Mouse (Mus musculus) layer of hippocampus, adult 8-10 months (tissue): ENCODE data around the gene Acoxl. TPM values are rescaled to one million over a fixed set of nuclear protein-coding genes. Genes with fewer than 3 reads are reported as not detected.

Experiments used
- DNase-seq, 2 experiments: peaks; one replicate each; pipeline ENCODE4 v3.0.0; 2022; ENCODE audit warnings: low spot score in 2 of 2
- total RNA-seq, 4 experiments: library from RNA; stranded (reverse); gene quantifications; 2 replicates each; pipeline ENCODE4 v1.2.4; 2022

Acoxl gene
- not detected for total RNA-seq

- DNase-seq: no peak
These were observed at the start of gene Acoxl for GRCm38 (mm10) chr2:127838576-127838975. Acoxl (plus strand) TSS chr2:127838876.

DNA sequence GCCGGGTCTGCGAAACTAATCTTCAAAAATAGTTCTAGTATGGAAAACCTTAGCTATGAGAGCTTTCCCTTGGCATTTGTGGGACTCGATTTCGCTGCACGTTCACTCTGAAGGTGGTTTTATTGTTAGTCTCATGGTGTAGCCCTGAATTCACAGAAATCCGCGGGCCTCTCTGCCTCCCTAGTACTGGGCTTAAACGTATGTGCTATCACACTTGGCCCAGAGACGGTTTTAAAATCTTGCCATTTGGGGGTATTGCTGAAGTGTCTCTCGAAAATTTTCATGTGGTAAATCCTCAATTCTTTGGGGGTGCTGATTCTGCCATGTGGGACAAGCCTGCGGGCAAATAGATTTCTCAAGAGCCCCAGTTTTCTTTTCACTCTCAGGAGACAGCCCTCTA is 49.5 kb upstream of the Acoxl start:
- DNase-seq: no peak

DNA sequence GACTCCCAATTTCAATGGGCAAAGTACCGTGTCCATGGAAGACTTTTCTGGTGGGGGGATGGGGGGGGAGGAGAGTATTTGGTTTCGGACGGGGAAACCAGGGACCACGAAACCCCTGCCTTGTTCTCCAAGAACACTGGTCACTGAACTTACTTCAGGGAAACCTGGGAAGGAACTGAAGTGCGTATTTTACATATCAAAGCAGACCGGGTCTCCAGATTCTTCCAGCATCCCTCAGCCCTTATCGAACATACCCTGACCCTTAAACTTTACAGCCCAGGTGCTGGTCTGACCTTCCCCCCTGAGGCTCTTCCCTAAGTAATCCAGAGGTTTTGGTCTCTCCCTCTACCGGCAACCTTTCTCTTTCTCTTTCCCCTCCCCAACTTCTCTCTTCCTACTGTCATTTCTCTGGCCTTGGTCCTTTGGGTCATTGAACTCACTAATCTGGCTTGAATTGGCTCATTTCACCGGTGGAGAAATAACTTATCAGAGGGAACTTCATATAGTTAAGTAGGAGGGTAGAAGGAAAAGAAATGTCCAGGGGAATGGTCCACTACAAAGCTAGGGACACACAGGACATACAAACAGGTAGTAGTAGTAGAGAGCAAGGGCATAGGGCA is 48.9 kb upstream of the Acoxl start:
- no peak for DNase-seq

GRCm38 (mm10) chr2:127791919-127792603 is 46.6 kb upstream of the Acoxl start, which contains the start of gene Mtln:
Mtln (minus strand) TSS chr2:127792488.
- peak; percentile 86 to 89 for DNase-seq

- DNase-seq: peak; percentile 86 to 89
These were observed 7.1 kb upstream of the Acoxl start, which contains the start of gene Bub1 for GRCm38 (mm10) chr2:127831401-127832102. Bub1 (minus strand) TSS chr2:127831865.

DNA sequence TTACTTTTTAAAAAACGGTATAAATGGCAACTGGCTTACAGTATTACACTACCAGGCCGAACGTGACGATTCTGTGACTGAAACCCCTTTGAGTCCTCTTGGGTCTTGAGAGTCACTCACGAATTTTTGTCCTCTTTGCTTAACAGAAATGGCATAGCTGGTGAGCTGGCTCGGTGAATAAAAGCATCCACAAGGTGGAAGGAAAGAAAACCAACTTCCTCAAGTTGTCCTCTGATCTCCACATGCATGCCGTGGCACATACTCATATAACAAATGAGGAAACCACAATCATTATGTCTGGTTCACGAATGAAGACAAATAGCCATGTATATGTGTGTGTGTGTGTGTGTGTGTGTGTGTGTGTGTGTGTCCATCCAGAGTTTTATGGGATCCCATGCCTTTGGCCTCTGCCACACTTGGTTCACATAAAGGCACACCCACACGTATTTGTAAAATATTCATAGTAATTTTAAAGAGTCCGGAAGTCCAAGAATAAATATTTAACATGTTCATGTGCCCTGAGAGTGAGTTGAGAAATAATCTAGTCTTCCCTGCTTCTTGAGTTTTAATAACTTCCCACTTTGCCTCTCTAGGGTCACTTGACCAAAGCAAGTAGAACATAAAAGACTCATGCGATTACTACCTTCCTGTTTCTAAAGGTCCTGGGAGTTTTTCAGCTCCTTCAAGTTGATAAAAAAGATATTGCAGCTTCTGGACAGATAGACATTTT is 6.4 kb upstream of the Acoxl start:
- no peak for DNase-seq

GRCm38 (mm10) chr2:127832833-127833190 is 5.9 kb upstream of the Acoxl start:
- DNase-seq: no peak

DNA sequence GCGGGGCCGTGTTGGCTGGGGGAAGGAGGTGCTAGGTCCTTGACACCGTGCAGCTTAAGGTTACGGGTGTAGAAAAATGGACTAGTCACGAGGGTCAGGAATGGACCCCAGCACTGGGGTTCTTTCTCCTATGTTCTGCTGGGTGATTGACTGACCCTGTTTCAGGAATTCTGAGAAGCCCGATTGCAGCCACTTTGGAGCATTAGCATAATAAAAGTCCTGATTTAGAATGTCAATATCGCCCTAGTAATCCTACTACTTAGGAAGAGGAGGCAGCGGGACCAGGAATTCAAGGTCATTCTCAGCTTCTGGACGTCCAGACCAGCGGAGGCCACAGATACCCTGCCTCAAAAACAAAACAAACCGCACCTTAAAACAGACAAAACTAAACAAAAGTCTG is 749 bp downstream of the Acoxl start:
- no peak for DNase-seq

DNA sequence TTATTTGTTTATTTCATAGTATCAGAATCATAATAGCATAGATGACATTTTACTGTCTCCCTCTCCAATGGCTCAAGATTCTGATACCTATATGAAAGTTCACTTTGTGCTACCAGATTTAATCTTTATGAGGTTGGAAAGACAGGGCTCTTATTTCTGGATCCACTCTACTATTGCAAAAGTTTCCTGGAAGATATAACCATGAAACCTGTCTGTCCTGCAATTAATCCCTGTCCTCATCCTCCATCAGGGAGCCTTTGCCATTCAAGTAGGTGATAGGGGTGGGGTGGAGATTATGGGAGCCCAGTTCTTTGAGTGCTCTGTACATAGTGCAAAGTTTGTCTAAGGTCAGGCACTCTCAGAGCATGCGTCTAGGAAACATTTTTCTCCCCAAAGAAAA is 2.7 kb downstream of the Acoxl start:
- no peak for DNase-seq

GRCm38 (mm10) chr2:127842421-127842820 is 3.7 kb downstream of the Acoxl start:
- no peak for DNase-seq

DNA sequence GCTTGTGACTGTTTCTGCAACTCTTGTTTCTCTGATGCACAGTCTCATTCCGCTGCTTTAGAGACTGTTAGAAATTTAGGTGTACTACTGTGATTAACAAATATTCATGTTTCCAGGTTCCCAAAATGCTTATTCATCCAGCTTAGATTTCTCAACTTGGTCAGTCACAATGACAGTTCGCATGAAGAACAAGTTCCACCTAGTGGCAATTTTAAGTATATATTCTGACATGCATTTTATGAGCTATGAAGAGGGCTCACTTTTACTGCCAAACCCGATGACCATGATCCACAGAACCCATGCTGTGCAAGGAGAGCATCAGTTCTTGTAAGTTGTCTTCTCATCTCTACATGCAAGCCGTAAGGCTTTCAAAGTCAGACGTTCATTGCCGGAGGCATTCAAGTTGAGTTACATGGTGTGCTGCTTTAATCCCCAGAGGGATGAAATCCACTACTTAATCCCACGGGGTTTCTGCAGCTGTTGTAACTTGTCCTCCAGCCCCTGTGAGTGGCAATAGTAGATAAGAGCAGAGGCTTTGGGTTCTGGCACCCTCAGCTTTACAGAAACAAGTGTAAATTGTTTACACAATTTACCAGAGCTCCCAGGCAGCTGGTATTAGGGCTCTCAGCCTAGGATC is 6.8 kb downstream of the Acoxl start:
- no peak for DNase-seq

GRCm38 (mm10) chr2:127846008-127846407 is 7.3 kb downstream of the Acoxl start:
- no peak for DNase-seq

GRCm38 (mm10) chr2:127846571-127846970 is 7.9 kb downstream of the Acoxl start:
- no peak for DNase-seq

- DNase-seq: no peak
These were observed 11.7 kb downstream of the Acoxl start for GRCm38 (mm10) chr2:127850371-127850770.

- peak; percentile 21 to 28 for DNase-seq
These were observed 15.8 kb downstream of the Acoxl start for GRCm38 (mm10) chr2:127854332-127854991.

DNA sequence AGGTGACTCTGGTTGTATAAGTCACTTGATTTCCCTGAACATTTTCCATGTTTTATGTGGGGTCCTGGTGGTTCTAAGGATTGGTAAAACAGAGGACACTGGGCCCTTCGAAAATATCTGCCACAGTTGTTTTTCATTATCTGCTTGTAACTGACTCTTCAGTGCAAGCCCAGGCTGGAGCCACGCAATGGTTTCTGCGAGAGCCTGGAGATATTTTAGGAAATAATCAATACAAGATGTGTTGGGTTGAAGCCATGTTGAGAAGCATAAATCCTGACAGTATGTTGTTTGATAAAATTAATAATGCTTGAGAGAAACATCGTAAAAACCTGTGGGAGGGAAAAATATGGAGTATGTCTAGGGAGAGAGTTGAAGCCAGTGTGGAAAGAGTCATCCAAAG is 25.7 kb downstream of the Acoxl start:
- DNase-seq: no peak

DNA sequence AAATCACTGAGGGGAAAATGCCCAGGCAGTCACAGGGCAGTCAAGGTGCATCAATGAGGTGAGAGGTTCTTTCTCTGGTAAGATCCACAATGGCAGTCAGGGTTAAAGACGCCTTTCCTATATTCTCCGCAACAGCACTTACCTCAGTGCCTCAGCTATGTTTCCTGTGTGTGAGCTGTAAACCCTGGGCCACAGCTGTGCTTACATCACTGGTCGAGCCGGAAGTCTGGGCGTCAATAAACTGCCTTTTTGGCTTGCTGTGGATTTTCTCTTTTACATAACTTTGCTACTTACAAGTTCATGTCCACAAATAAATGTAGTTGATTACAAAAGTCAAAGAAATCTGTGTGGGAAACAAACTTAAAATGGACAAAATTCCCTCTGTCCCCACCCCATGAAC is 42.4 kb downstream of the Acoxl start:
- no peak for DNase-seq

DNA sequence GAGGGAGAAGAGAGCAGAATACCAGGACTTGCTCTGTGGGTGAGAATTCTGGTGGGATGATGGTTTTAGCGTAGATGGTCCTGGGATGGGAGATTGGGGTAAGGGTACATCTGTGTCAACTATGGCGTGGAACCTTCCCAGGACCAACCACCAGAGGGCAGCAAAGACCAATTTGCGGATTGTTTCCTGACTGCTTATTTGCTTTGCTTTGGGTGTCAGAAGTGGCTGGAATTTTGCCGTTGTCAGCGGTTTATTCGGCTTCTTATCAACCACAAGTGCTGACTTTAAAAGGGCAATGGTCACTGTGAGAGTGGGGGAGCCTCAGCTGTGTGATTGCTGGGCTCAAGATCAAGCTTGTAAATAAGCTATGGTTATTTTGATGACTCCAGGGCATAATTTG is 50.8 kb downstream of the Acoxl start:
- peak; percentile 50 to 89 for DNase-seq

- DNase-seq: no peak
These were observed 51.3 kb downstream of the Acoxl start for GRCm38 (mm10) chr2:127889979-127890378.

DNA sequence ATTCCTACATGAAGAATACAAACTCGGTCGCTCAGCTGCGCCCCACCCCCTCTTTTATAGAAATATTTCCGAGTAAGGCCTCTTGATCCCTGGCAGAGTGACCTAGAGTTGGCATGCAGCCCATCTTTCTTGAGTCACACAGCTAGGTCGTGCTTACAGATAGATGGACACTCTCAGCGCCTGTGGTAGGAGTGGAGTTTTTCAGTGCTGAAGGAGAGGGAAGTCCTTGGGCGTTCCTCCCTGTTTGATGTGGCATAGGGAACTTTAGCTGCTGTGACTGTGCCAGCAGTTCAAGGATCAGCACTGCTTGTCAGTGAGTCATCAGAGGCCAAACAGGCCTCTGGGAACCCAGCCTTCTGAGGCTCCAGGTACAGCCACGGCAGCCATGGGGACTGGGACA is 51.9 kb downstream of the Acoxl start:
- DNase-seq: no peak

- no peak for DNase-seq
These were observed 52.4 kb downstream of the Acoxl start for GRCm38 (mm10) chr2:127891056-127891455.
